Mouse (Mus musculus) stomach, postnatal 0 days (tissue): Measurements from ENCODE around the gene Trp63.

Experiments
- CTCF ChIP-seq: IDR thresholded peaks from 2 replicates; pipeline ENCODE4 v1.5.1; 2016; ENCODE audit warnings: antibody characterized with exemption, low read depth, mild to moderate bottlenecking, moderate library complexity
- EP300 ChIP-seq: optimal IDR thresholded peaks from 2 replicates; pipeline ENCODE3; 2016; ENCODE audit warnings: antibody characterized with exemption

DNA sequence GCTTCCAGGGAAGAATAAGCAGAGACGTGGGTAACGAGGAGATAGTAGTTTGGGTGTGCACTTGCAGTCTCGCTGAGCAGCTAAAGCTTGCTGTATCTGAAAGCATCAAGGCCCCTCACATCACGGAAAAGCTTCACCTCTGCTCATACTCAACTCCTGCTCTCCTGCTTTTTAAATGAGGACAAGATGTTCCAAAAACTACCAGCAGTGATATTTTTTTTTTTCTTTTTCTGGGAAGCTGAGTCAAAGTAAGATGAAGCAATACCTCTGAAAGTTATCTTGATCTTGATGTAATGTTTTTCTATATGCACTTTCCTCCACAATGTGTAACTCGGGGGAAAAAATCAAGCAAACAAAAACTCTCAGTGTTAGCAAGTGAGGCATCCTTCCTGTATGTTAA, 102.9 kb downstream of the Trp63 start:
- TF ChIP-seq CTCF: no peak
- TF ChIP-seq EP300: no peak
